Comparison of ENCODE assay signal across 27 mouse cellular contexts in genomic region chr10:82782472-82782871, GRCm38 (mm10). TPM values are rescaled to one million over a fixed set of nuclear protein-coding genes. Genes with fewer than 3 reads are reported as not detected.
DNase-seq lines count a peak whose midpoint lies in the region; ATAC-seq and TF ChIP-seq lines count a peak whose summit lies in the region.
"Had no signal": no experiment of that assay in that cellular context is flagged by ENCODE, and none has a peak within 500 bp of the region (broad histone marks: within the 10 kb centered on the region; RNA-seq: fewer than 3 reads in every experiment).

No protein-coding gene starts in this region.

- H3K4me1 ChIP-seq in CH12.LX (ENCODE audit: control insufficient read depth in 1 of 2, insufficient read depth in 2 of 2): peaks cover 3 to 12% of the 10 kb centered on the region in 2 experiments; a peak in 3 of 4 replicates
- H3K4me1 ChIP-seq in intestine, embryonic 15.5 days (replicated peaks): no peaks in the 10 kb centered on the region
- H3K4me1 ChIP-seq in liver, postnatal 0 days (ENCODE audit: insufficient read depth): peaks cover 15% of the 10 kb centered on the region

- ATAC-seq in CD4-positive, CD25-positive, alpha-beta regulatory T cell, adult 4 months: no peak
- ATAC-seq in intestine, embryonic 15.5 days: peak; percentile 84
- ATAC-seq in liver, postnatal 0 days: peak; percentile 74
- ATAC-seq in cerebellum, adult (ENCODE audit: insufficient number of reproducible peaks, low FRiP score, low TSS enrichment): no peak
- ATAC-seq: forebrain, postnatal 0 days had no signal

- in situ Hi-C loops in CH12.LX (cut with MboI; ENCODE audit: low pct_ligation_motif_present, low pct_unique_long_range_greater_than_20kb, low sequenced_read_pairs): loop anchor here (25.0 kb wide), 1 partner anchor 430 kb away; no protein-coding TSS in a partner anchor

- H3K4me2 ChIP-seq in CH12.LX (ENCODE audit: insufficient read depth, low read depth, poor library complexity, severe bottlenecking): no peak overlapping the region
- no peak overlapping the region for H3K4me2 ChIP-seq in intestine, embryonic 15.5 days (replicated peaks)
- no peak overlapping the region for H3K4me2 ChIP-seq in liver, postnatal 0 days (ENCODE audit: low read depth, low read length)
- H3K4me2 ChIP-seq: embryonic facial prominence, embryonic 15.5 days; heart, embryonic 12.5 days; hindbrain, embryonic 15.5 days had no signal

- TF ChIP-seq EP300 in CH12.LX (IDR thresholded peaks at IDR 0.05; ENCODE audit: low read length): no peak
- TF ChIP-seq EP300 in liver, postnatal 0 days (IDR thresholded peaks at IDR 0.05; ENCODE audit: low read depth): no peak

- TF ChIP-seq POLR2A in CH12.LX (IDR thresholded peaks at IDR 0.05; ENCODE audit: low read depth, low read length): no peak

- H3K9me3 ChIP-seq in CH12.LX (replicated peaks; ENCODE audit: low read length): peaks cover 3% of the 10 kb centered on the region
- no peaks in the 10 kb centered on the region for H3K9me3 ChIP-seq in intestine, embryonic 15.5 days
- no peaks in the 10 kb centered on the region for H3K9me3 ChIP-seq in liver, postnatal 0 days (ENCODE audit: low read length)
- H3K9me3 ChIP-seq: embryonic facial prominence, embryonic 15.5 days; heart, embryonic 12.5 days; hindbrain, embryonic 15.5 days; midbrain, embryonic 10.5 days had no signal

- no peak overlapping the region for H3K4me3 ChIP-seq in CH12.LX (replicated peaks in 1 of 3; ENCODE audit: low read depth in 2 of 3, low read length in 2 of 3, poor library complexity in 1 of 3)
- H3K4me3 ChIP-seq in intestine, embryonic 15.5 days (replicated peaks): no peak overlapping the region
- H3K4me3 ChIP-seq in liver, postnatal 0 days (ENCODE audit: low read depth, low read length): no peak overlapping the region
- H3K4me3 ChIP-seq: embryonic facial prominence, embryonic 15.5 days; gastrocnemius, adult 2 months; heart, embryonic 12.5 days; hindbrain, embryonic 15.5 days; left cerebral cortex, adult 2 months; midbrain, embryonic 10.5 days had no signal

- H3K27me3 ChIP-seq in CH12.LX (replicated peaks): peaks cover 2% of the 10 kb centered on the region
- H3K27me3 ChIP-seq in intestine, embryonic 15.5 days (replicated peaks): no peaks in the 10 kb centered on the region
- no peaks in the 10 kb centered on the region for H3K27me3 ChIP-seq in liver, postnatal 0 days (ENCODE audit: insufficient read depth, low read length)
- H3K27me3 ChIP-seq: embryonic facial prominence, embryonic 15.5 days; hindbrain, embryonic 15.5 days had no signal

- dilution Hi-C loops in CH12.LX (cut with MboI; ENCODE audit: extremely low pct_ligation_motif_present, extremely low pct_unique_long_range_greater_than_20kb, low sequenced_read_pairs): no loop called here

- H3K79me2 ChIP-seq in CH12.LX (replicated peaks; ENCODE audit: control insufficient read depth, extremely low read depth, insufficient read depth, poor library complexity, severe bottlenecking): no peaks in the 10 kb centered on the region

- DNase-seq in CD4-positive, CD25-positive, alpha-beta regulatory T cell, adult 2 months (ENCODE audit: low read depth, low spot score): peak; percentile 6
- no peak for DNase-seq in CH12.LX (ENCODE audit: extremely low read depth)
- DNase-seq in liver, postnatal 0 days: no peak
- no peak for DNase-seq in frontal cortex, postnatal 10 days (ENCODE audit: low spot score in 2 of 2)
- no peak for DNase-seq in adrenal gland, postnatal 10 days
- DNase-seq: adrenal gland, adult 8-10 months; cerebellum, adult 11-12 months; cerebellum, postnatal 25 days; forebrain, postnatal 0 days; gastrocnemius, adult 2 months; heart, postnatal 14 days; kidney, adult 18-20 months; kidney, postnatal 4 days; layer of hippocampus, adult 9-11 months; left cerebral cortex, postnatal 4 days; lung, adult 18-20 months; right cerebral cortex, postnatal 14 days; thymus, postnatal 25 days had no signal

- no peak overlapping the region for H3K9ac ChIP-seq in CH12.LX (ENCODE audit: insufficient read depth, low read depth)
- no peak overlapping the region for H3K9ac ChIP-seq in intestine, embryonic 15.5 days
- H3K9ac ChIP-seq in liver, postnatal 0 days (replicated peaks): no peak overlapping the region
- H3K9ac ChIP-seq: embryonic facial prominence, embryonic 15.5 days; forebrain, postnatal 0 days; heart, embryonic 12.5 days; hindbrain, embryonic 15.5 days had no signal

- H3K27ac ChIP-seq in CH12.LX (ENCODE audit: insufficient read depth, low read depth): no peak overlapping the region
- no peak overlapping the region for H3K27ac ChIP-seq in intestine, embryonic 15.5 days
- no peak overlapping the region for H3K27ac ChIP-seq in liver, postnatal 0 days (ENCODE audit: low read depth)
- H3K27ac ChIP-seq: embryonic facial prominence, embryonic 15.5 days; gastrocnemius, adult 2 months; hindbrain, embryonic 15.5 days; left cerebral cortex, adult 2 months; macrophage; midbrain, embryonic 10.5 days had no signal

- TF ChIP-seq CTCF in CH12.LX (conservative IDR thresholded peaks at IDR 0.05 in 1 of 2, IDR thresholded peaks at IDR 0.05 in 1 of 2; ENCODE audit: low read depth in 2 of 2, low read length in 2 of 2): peak in 1 of 2 experiments; percentile 47; a peak in 2 of 4 replicates
- TF ChIP-seq CTCF in liver, postnatal 0 days (IDR thresholded peaks at IDR 0.05; ENCODE audit: low read depth): peak; percentile 46

- WGBS in intestine, embryonic 15.5 days: 26% methylated on average over 2 of the region's 2 CpGs
- WGBS in liver, postnatal 0 days (ENCODE audit: insufficient replicate concordance): 34% methylated on average over 2 of the region's 2 CpGs

- TF ChIP-seq RAD21 in CH12.LX (IDR thresholded peaks at IDR 0.05; ENCODE audit: low read depth, low read length): no peak; the same call in none of the 2 replicates

- no peaks in the 10 kb centered on the region for H3K36me3 ChIP-seq in CH12.LX (replicated peaks in 1 of 2; ENCODE audit: control insufficient read depth in 1 of 2, insufficient read depth in 1 of 2, low read length in 1 of 2)
- no peaks in the 10 kb centered on the region for H3K36me3 ChIP-seq in intestine, embryonic 15.5 days
- no peaks in the 10 kb centered on the region for H3K36me3 ChIP-seq in liver, postnatal 0 days (replicated peaks; ENCODE audit: insufficient read depth, low read length)
- H3K36me3 ChIP-seq: embryonic facial prominence, embryonic 15.5 days; heart, embryonic 12.5 days; hindbrain, embryonic 15.5 days; midbrain, embryonic 10.5 days had no signal

TF ChIP-seq in CH12.LX, 34 proteins besides CTCF, POLR2A, EP300 and RAD21:
- TF ChIP-seq USF2 (conservative IDR thresholded peaks at IDR 0.05; ENCODE audit: low read depth, low read length): no peak
- TF ChIP-seq SMC3 (IDR thresholded peaks at IDR 0.05; ENCODE audit: low read depth, low read length): peak; percentile 29

RNA-seq across cellular contexts. Expression of gene Nfyb, which starts 18.5 kb away (rescaled TPM):
- 10 to 100 TPM; 72.3 to 84.2 TPM for polyA plus RNA-seq in CD4-positive, CD25-positive, alpha-beta regulatory T cell, adult 4 months (2017; shearing (Covaris generic))
- total RNA-seq in CH12.LX (2012; rRNA removed): 26.6 and 27.2 TPM in 2 replicates
- total RNA-seq in CH12.LX (2014; rRNA removed): 39.6 and 45.4 TPM in 2 replicates
- polyA plus RNA-seq in CH12.LX (2012; ENCODE audit: insufficient read length, low read depth): 24.0 and 25.0 TPM in 2 replicates
- polyA plus RNA-seq in intestine, embryonic 15.5 days (2015; fragmentation: Nextera tagmentation; extraction: Ambion mirVana): 37.9 and 42.7 TPM in 2 replicates
- 26.6 and 30.1 TPM in 2 replicates for polyA plus RNA-seq in liver, postnatal 0 days (2015; fragmentation: Nextera tagmentation; extraction: Ambion mirVana)
- total RNA-seq in adrenal gland, postnatal 10 days (2021): 10 to 100 TPM; 26.4 to 28.8 TPM

RNA-seq across cellular contexts. Expression of gene Txnrd1, which starts 51.3 kb away (rescaled TPM):
- 10 to 100 TPM; 17.5 to 20.6 TPM for polyA plus RNA-seq in CD4-positive, CD25-positive, alpha-beta regulatory T cell, adult 4 months (2017; shearing (Covaris generic))
- total RNA-seq in CH12.LX (2012; rRNA removed) (92.1 and 106 TPM in 2 replicates), CH12.LX (2014; rRNA removed) (133 and 147 TPM in 2 replicates)
- 254 and 256 TPM in 2 replicates for polyA plus RNA-seq in CH12.LX (2012; ENCODE audit: insufficient read length, low read depth)
- polyA plus RNA-seq in intestine, embryonic 15.5 days (2015; fragmentation: Nextera tagmentation; extraction: Ambion mirVana): 106 and 115 TPM in 2 replicates
- 26.7 and 28.1 TPM in 2 replicates for polyA plus RNA-seq in liver, postnatal 0 days (2015; fragmentation: Nextera tagmentation; extraction: Ambion mirVana)
- total RNA-seq in adrenal gland, postnatal 10 days (2021): 10 to 100 TPM; 88.4 to 96.8 TPM

Comparison
In these comparisons a context has a peak if more than half of its experiments do, and no peak if none do; other contexts are left out.
1. ATAC-seq: peak in intestine, embryonic 15.5 days (single experiment) and liver, postnatal 0 days (single experiment); none in CD4-positive, CD25-positive, alpha-beta regulatory T cell, adult 4 months (single experiment) and cerebellum, adult (single experiment).